Mouse (Mus musculus): ENCODE results near the gene Rnf32.

Rnf32 gene

GRCm38 (mm10) chr5:29195570-29196263 is at the start of gene Rnf32:
TSS of gene Rnf32 (plus strand) at chr5:29195992.
- in situ Hi-C loops (cut with MboI; ENCODE audit: low pct_unique_long_range_greater_than_20kb in 1 of 2, low sequenced_read_pairs in 2 of 2, unreplicated experiment in 1 of 2) = loop anchor here in 1 of 2 experiments (25.0 kb wide), 1 partner anchor 733 kb away; the partner anchor contains the start of gene Shh

GRCm38 (mm10) chr5:29150146-29150545 is 45.6 kb upstream of the Rnf32 start:
- in situ Hi-C loops (cut with MboI; ENCODE audit: low pct_unique_long_range_greater_than_20kb in 1 of 2, low sequenced_read_pairs in 2 of 2, unreplicated experiment in 1 of 2) = no loop called here

DNA sequence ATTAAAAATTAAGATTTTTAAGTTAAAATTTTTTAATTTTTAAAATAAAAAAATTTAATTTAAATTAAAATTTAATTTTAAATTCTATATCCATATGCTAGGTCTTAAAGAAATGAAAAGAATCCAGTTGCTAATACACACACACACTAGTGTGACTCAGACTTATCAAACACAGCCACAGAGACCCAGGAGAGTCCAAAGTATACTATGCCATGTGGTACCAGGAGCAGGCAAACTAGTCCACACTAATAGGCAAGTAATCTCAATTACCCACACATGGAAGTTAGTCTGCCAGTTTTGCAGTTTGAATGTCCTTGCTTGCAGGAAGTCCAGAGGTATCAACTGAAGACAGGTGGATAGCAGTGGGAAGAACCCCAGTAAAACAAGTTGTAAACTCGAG is 35.9 kb upstream of the Rnf32 start:
- in situ Hi-C loops (cut with MboI; ENCODE audit: low pct_unique_long_range_greater_than_20kb in 1 of 2, low sequenced_read_pairs in 2 of 2, unreplicated experiment in 1 of 2) = no loop called here

- in situ Hi-C loops (cut with MboI; ENCODE audit: low pct_unique_long_range_greater_than_20kb in 1 of 2, low sequenced_read_pairs in 2 of 2, unreplicated experiment in 1 of 2) = no loop called here
These were observed 28.8 kb upstream of the Rnf32 start for GRCm38 (mm10) chr5:29166947-29167346.

DNA sequence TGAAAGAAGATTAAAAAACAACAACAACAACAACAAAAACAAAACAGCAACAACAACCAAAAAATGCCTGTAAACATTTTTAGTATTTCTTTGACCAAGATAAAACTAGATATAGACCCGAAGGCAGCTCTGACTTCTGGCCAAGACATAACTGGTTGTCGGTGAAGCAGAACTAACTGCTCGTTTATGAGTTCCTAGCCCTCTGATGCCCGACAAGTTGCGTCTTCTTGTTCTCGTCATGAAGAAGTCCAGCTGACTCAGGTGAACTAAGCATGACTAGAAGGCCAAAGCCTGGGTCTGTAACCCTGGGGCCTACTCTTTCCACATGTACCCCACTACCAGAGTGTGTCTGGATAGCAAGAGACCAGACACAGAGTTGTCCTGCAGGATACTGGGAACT is 25.6 kb upstream of the Rnf32 start:
- in situ Hi-C loops (cut with MboI; ENCODE audit: low pct_unique_long_range_greater_than_20kb in 1 of 2, low sequenced_read_pairs in 2 of 2, unreplicated experiment in 1 of 2) = no loop called here

DNA sequence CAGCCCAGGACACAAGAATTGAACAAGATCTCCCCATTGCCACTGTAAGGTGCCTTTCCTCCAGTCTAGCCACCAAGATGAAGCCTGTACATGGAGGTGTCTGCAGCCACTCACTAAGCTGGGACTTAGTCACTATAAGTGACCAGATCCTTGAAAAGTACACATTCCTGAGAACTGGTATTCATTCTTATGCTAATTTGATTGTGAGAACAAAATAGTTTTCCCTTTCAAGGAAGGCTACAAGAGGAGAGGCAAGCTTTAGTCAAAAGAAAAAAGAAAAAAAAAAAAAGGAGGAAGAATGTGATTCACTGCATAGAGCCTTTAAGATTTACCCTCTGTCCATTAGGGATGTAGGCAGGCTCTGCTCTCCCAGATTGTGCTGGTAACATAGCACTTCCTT is 24.6 kb upstream of the Rnf32 start:
- in situ Hi-C loops (cut with MboI; ENCODE audit: low pct_unique_long_range_greater_than_20kb in 1 of 2, low sequenced_read_pairs in 2 of 2, unreplicated experiment in 1 of 2) = no loop called here

DNA sequence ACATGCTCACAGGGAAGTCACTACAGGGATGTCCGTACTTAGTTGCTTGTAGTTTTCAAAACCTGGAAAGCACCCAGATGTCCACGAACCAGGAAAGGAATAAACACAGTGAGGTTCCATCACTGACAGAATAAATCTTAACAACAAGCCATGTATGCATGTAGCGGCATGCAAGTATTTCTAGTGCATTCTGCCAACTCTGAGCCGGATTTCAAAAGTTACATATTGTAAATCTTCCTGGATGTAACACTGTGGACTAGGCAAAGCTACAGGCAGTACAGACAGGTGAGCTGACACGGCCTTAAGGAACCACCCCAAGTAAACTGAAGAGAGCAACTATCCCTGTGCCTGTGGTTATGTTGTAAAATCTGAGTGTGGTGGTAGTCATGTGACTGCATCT is 9.0 kb upstream of the Rnf32 start:
- in situ Hi-C loops (cut with MboI; ENCODE audit: low pct_unique_long_range_greater_than_20kb in 1 of 2, low sequenced_read_pairs in 2 of 2, unreplicated experiment in 1 of 2) = loop anchor here in 1 of 2 experiments (25.0 kb wide), 1 partner anchor 724 kb away; the partner anchor contains the start of gene Shh

DNA sequence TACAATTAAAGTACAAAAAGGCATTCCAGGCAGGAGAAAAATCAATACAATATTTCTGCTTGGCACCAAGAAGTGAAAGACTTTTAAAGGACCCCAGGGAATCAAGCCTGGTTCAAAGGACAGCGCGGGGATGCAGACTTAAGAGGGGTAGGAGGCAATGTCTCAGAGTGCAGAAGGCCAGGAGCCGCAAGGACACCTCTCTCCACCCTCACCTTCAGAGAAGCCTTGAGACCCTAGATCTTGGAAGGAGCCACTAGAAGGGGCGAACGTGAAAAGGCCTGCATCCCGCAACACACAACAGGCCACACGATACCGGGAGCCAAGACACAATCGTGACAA is 592 bp upstream of the Rnf32 start:
- in situ Hi-C loops (cut with MboI; ENCODE audit: low pct_unique_long_range_greater_than_20kb in 1 of 2, low sequenced_read_pairs in 2 of 2, unreplicated experiment in 1 of 2) = loop anchor here in 1 of 2 experiments (25.0 kb wide), 1 partner anchor 733 kb away; the partner anchor contains the start of gene Shh

DNA sequence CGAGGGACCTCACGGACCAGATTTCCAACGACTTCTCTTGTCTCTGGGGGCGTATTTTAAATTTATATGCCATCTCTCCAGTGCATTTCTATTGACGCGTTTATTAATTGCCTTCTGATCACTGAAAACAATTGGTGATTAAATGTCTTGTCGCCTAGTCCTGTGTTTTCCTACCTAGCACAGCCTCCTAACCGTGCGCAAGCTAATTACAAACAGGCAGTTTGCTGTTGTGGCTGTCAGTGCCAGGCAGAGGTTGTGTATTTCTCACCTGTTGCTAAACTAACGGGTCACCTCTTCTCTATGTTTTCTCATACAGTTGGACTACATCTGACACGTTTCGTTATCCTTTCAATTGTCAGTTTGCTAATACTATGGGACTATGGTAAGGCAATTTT is 469 bp downstream of the Rnf32 start:
- in situ Hi-C loops (cut with MboI; ENCODE audit: low pct_unique_long_range_greater_than_20kb in 1 of 2, low sequenced_read_pairs in 2 of 2, unreplicated experiment in 1 of 2) = loop anchor here in 1 of 2 experiments (25.0 kb wide), 1 partner anchor 734 kb away; the partner anchor contains the start of gene Shh

DNA sequence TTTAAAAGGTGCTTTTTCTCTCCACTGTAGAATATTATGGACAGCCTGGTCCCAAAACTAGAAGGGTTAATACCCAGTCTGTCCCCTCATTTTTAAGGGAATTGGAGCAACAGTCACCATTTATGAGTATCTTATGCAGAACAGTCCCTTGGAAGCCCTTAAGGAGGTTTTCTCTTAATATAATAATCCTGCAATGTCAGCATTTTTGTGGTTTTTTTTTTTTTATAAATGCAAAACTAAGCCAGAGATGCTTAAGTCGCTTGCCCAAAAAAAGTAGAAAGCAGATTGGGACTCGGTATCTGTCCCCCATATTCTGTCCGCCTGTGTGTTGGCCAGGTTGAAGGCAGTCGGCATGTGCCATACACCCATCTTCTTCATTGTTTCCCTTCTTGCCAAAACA is 1.4 kb downstream of the Rnf32 start:
- in situ Hi-C loops (cut with MboI; ENCODE audit: low pct_unique_long_range_greater_than_20kb in 1 of 2, low sequenced_read_pairs in 2 of 2, unreplicated experiment in 1 of 2) = loop anchor here in 1 of 2 experiments (25.0 kb wide), 1 partner anchor 735 kb away; the partner anchor contains the start of gene Shh

- in situ Hi-C loops (cut with MboI; ENCODE audit: low pct_unique_long_range_greater_than_20kb in 1 of 2, low sequenced_read_pairs in 2 of 2, unreplicated experiment in 1 of 2) = loop anchor here in 1 of 2 experiments (25.0 kb wide), 1 partner anchor 737 kb away; the partner anchor contains the start of gene Shh
These were observed 3.2 kb downstream of the Rnf32 start for GRCm38 (mm10) chr5:29198960-29199488.

GRCm38 (mm10) chr5:29199868-29200267 is 4.1 kb downstream of the Rnf32 start:
- in situ Hi-C loops (cut with MboI; ENCODE audit: low pct_unique_long_range_greater_than_20kb in 1 of 2, low sequenced_read_pairs in 2 of 2, unreplicated experiment in 1 of 2) = loop anchor here in 1 of 2 experiments (25.0 kb wide), 1 partner anchor 738 kb away; the partner anchor contains the start of gene Shh

- in situ Hi-C loops (cut with MboI; ENCODE audit: low pct_unique_long_range_greater_than_20kb in 1 of 2, low sequenced_read_pairs in 2 of 2, unreplicated experiment in 1 of 2) = no loop called here
These were observed 9.9 kb downstream of the Rnf32 start for GRCm38 (mm10) chr5:29205690-29206089.

- in situ Hi-C loops (cut with MboI; ENCODE audit: low pct_unique_long_range_greater_than_20kb in 1 of 2, low sequenced_read_pairs in 2 of 2, unreplicated experiment in 1 of 2) = no loop called here
These were observed 16.3 kb downstream of the Rnf32 start for GRCm38 (mm10) chr5:29211980-29212555.

DNA sequence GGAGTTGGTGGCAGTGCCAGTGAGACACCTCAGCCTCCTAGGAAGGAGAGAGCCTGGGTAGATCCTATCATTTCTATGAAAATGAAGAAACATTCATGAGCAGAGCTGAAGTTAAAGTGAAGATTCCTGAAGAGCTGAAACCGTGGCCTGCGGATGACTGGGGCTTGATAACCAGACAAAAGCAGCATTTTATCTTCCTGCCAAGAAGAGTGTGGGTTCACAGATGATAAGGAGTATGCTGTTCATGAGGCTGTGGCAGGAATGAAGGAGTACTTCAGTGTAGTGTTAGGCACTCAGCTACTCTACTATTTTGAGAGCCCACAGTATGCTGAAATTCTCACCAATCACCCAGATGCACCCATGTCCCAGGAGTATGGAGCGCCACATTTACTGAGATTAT is 22.2 kb downstream of the Rnf32 start:
- in situ Hi-C loops (cut with MboI; ENCODE audit: low pct_unique_long_range_greater_than_20kb in 1 of 2, low sequenced_read_pairs in 2 of 2, unreplicated experiment in 1 of 2) = no loop called here

DNA sequence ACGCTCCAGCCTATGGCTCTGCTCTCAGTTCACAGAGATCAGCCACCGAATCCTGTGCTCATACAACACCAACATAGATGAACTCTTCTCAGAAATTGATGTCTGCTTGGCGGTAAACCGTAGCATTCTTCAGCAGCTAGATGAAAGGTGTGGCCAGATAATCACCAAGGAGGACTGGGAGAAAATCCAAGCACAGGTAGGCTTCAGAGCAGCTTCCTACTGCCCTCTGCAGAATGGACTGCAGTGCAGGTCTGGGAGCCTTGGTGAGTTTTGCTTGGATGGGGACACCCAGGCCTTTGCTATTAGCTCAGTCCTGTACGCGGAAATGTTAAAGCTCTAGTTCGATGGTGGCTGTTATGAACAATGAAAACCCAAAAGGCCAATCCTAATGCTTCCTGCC is 28.3 kb downstream of the Rnf32 start:
- in situ Hi-C loops (cut with MboI; ENCODE audit: low pct_unique_long_range_greater_than_20kb in 1 of 2, low sequenced_read_pairs in 2 of 2, unreplicated experiment in 1 of 2) = no loop called here

DNA sequence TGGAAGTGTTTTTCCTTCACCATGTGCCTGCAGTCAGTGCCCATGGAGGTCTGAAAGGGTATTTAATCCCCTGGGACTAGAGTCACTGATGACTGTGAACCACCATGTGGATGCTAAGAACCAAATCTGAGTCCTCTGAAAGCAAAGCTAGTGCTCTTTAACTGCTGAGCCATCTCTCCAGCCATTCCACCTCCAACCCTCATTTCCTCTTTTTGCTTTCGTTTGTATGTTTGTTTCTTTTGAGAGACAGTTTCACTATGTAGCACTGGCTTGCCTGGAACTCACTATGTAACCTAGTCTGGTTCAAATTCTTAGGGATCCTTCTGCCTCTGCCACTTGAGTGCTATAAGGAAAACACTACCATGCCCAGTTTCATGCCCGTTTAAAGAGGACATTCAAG is 34.7 kb downstream of the Rnf32 start:
- in situ Hi-C loops (cut with MboI; ENCODE audit: low pct_unique_long_range_greater_than_20kb in 1 of 2, low sequenced_read_pairs in 2 of 2, unreplicated experiment in 1 of 2) = no loop called here

- in situ Hi-C loops (cut with MboI; ENCODE audit: low pct_unique_long_range_greater_than_20kb in 1 of 2, low sequenced_read_pairs in 2 of 2, unreplicated experiment in 1 of 2) = no loop called here
These were observed 42.6 kb downstream of the Rnf32 start for GRCm38 (mm10) chr5:29238379-29238778.

DNA sequence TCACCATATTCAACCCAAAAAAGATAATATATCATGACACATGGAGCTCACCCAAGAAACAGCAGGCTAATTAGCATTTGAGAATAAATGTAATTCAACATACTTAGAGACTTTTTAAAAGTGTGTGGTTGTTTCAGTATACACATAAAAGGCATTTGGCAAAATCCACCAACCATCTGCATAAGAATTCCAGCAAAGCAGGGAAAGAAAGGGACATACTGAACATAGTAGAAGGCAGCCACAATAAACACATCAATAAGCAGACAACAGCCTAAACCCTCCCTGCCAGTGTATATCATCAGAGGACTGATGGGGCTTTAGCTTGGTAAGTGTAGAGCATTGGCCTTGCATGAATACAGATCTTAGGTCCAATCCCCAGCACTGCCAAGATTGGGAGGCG is 49.0 kb downstream of the Rnf32 start:
- in situ Hi-C loops (cut with MboI; ENCODE audit: low pct_unique_long_range_greater_than_20kb in 1 of 2, low sequenced_read_pairs in 2 of 2, unreplicated experiment in 1 of 2) = no loop called here
